Mouse (Mus musculus): ENCODE measurements at regions not wholly inside any gene's neighbourhood (a gene's known extent, or its start where the extent isn't known, plus 50 kb on each side); places are given as distances from the start of the nearest gene placed in this dataset.

DNA sequence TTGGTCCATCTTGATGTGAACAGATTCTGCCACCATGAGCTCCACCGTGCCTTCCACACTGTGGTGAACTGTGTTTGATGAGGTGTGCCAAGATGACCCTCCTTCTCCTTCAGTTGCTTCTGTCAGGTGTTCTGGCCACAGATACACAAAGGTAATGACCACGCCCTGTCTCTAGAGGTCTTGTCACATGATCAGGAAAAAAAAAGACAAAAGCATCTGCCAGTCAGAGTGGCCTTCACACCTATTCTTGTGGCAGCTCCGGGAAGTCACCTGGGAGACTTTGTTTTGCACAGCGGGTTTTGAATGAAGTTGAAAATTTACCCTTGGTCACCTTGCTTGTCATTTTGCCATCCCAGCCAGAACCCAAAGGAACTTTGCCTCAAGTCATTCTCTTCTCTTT, 242.5 kb upstream of the 4931429L15Rik start:
- H3K27me3 ChIP-seq (ENCODE audit: control insufficient read depth, insufficient read depth, low read length): no peaks in the 10 kb centered on the region
- 79% methylated on average over 4 of the region's 4 CpGs for WGBS
- H3K36me3 ChIP-seq (ENCODE audit: control insufficient read depth, insufficient read depth, low read length): no peaks in the 10 kb centered on the region
- H3K4me3 ChIP-seq (ENCODE audit: low read depth, low read length): no peak overlapping the region
- no peaks in the 10 kb centered on the region for H3K4me1 ChIP-seq (ENCODE audit: control insufficient read depth, insufficient read depth, insufficient read length, low read length)
- no peak overlapping the region for H3K27ac ChIP-seq (ENCODE audit: insufficient read depth, low read depth, low read length)
- TF ChIP-seq POLR2A (IDR thresholded peaks at IDR 0.05; ENCODE audit: low read depth, low read length) (no peak), CTCF (IDR thresholded peaks at IDR 0.05; ENCODE audit: extremely low read depth, insufficient read length, insufficient replicate concordance, low read depth, low read length) (no peak)

DNA sequence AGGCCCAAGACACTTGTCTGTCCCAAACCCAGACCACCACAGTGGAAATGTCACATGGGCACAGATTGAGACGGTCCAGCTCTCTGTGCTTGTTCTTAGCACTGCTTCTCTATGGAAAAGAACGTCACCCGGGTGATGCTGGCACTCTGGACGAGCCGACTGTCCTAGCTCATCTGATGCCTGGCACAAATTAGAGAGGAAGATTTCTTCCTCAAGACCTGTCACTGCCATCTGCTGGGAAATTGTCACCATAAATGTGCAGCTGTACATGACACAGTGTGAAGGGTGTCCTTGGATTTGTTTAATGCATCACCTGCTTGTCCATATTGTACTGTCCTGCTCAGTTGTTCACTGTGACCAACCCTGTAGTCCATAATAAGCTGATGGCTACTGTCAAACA, 238.7 kb upstream of the 4931429L15Rik start:
- 90% methylated on average over 5 of the region's 5 CpGs for WGBS
- Histone ChIP-seq H3K4me3 (ENCODE audit: low read depth, low read length) (no peak overlapping the region), H3K4me1 (ENCODE audit: control insufficient read depth, insufficient read depth, insufficient read length, low read length) (no peaks in the 10 kb centered on the region), H3K27me3 (ENCODE audit: control insufficient read depth, insufficient read depth, low read length) (no peaks in the 10 kb centered on the region), H3K36me3 (ENCODE audit: control insufficient read depth, insufficient read depth, low read length) (no peaks in the 10 kb centered on the region), H3K27ac (ENCODE audit: insufficient read depth, low read depth, low read length) (no peak overlapping the region)
- no peak for TF ChIP-seq CTCF (IDR thresholded peaks at IDR 0.05; ENCODE audit: extremely low read depth, insufficient read length, insufficient replicate concordance, low read depth, low read length)
- no peak for TF ChIP-seq POLR2A (IDR thresholded peaks at IDR 0.05; ENCODE audit: low read depth, low read length)

GRCm38 (mm10) chr9:46557781-46558180, 238.0 kb upstream of the 4931429L15Rik start:
- TF ChIP-seq POLR2A (IDR thresholded peaks at IDR 0.05; ENCODE audit: low read depth, low read length) (no peak), CTCF (IDR thresholded peaks at IDR 0.05; ENCODE audit: extremely low read depth, insufficient read length, insufficient replicate concordance, low read depth, low read length) (no peak)
- Histone ChIP-seq H3K4me3 (ENCODE audit: low read depth, low read length) (no peak overlapping the region), H3K27ac (ENCODE audit: insufficient read depth, low read depth, low read length) (no peak overlapping the region), H3K27me3 (ENCODE audit: control insufficient read depth, insufficient read depth, low read length) (no peaks in the 10 kb centered on the region), H3K4me1 (ENCODE audit: control insufficient read depth, insufficient read depth, insufficient read length, low read length) (no peaks in the 10 kb centered on the region), H3K36me3 (ENCODE audit: control insufficient read depth, insufficient read depth, low read length) (no peaks in the 10 kb centered on the region)
- 44% methylated on average over 5 of the region's 5 CpGs for WGBS

DNA sequence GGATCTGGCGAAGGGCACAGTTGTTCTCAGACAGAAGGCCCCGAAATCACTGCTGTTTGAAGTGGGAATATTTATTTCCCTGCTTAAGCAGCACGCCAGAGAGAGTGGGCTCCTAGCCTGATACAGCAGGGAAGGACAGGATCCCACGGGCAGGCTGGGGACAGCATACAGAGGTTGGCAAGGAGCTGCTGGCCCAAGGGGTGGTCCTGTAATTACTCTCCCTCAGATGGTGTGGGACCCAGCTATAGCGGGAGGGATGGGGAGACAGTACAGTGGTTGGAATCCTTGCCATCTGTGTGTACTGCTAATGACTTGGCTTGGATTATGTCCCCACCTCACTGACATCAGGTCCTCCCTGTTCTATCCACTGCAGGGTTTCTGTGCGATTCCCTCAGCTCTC, 235.4 kb upstream of the 4931429L15Rik start:
- H3K36me3 ChIP-seq (ENCODE audit: control insufficient read depth, insufficient read depth, low read length): no peaks in the 10 kb centered on the region
- 71% methylated on average over 6 of the region's 6 CpGs for WGBS

GRCm38 (mm10) chr9:46554586-46555152, 234.9 kb upstream of the 4931429L15Rik start:
- no peaks in the 10 kb centered on the region for H3K27me3 ChIP-seq (ENCODE audit: control insufficient read depth, insufficient read depth, low read length)
- 87% methylated on average over 6 of the region's 6 CpGs for WGBS
- no peak overlapping the region for H3K27ac ChIP-seq (ENCODE audit: insufficient read depth, low read depth, low read length)
- no peaks in the 10 kb centered on the region for H3K36me3 ChIP-seq (ENCODE audit: control insufficient read depth, insufficient read depth, low read length)
- TF ChIP-seq CTCF (IDR thresholded peaks at IDR 0.05; ENCODE audit: extremely low read depth, insufficient read length, insufficient replicate concordance, low read depth, low read length): no peak
- TF ChIP-seq POLR2A (IDR thresholded peaks at IDR 0.05; ENCODE audit: low read depth, low read length): no peak
- H3K4me3 ChIP-seq (ENCODE audit: low read depth, low read length): no peak overlapping the region
- H3K4me1 ChIP-seq (ENCODE audit: control insufficient read depth, insufficient read depth, insufficient read length, low read length): no peaks in the 10 kb centered on the region

More for the DNA sequence above, 235.4 kb upstream of the 4931429L15Rik start:
- Histone ChIP-seq H3K4me1 (ENCODE audit: control insufficient read depth, insufficient read depth, insufficient read length, low read length) (no peaks in the 10 kb centered on the region), H3K27me3 (ENCODE audit: control insufficient read depth, insufficient read depth, low read length) (no peaks in the 10 kb centered on the region), H3K27ac (ENCODE audit: insufficient read depth, low read depth, low read length) (no peak overlapping the region), H3K4me3 (ENCODE audit: low read depth, low read length) (no peak overlapping the region)
- no peak for TF ChIP-seq POLR2A (IDR thresholded peaks at IDR 0.05; ENCODE audit: low read depth, low read length)
- TF ChIP-seq CTCF (IDR thresholded peaks at IDR 0.05; ENCODE audit: extremely low read depth, insufficient read length, insufficient replicate concordance, low read depth, low read length): no peak

DNA sequence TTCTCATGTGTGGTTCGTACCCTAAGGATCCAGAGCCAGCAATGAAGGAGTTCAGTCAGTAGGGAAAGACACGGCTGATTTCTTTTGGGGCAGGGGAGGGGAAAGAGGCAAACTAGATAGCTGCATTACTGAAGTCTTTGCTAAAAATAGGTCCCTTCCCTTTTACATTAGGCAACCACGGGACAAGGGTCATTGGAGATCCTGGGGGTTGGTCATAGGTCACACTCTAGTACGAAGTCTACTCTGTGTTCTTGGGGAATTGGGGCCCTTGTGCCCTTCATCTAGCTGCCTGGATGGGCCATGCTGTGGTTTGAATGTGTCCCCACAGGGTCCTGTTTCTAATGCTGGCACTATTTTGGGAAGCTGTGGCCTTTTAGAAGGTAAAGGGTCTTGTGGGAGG, 229.6 kb upstream of the 4931429L15Rik start:
- Histone ChIP-seq H3K36me3 (ENCODE audit: control insufficient read depth, insufficient read depth, low read length) (no peaks in the 10 kb centered on the region), H3K4me3 (ENCODE audit: low read depth, low read length) (no peak overlapping the region), H3K27me3 (ENCODE audit: control insufficient read depth, insufficient read depth, low read length) (no peaks in the 10 kb centered on the region), H3K27ac (ENCODE audit: insufficient read depth, low read depth, low read length) (no peak overlapping the region), H3K4me1 (ENCODE audit: control insufficient read depth, insufficient read depth, insufficient read length, low read length) (no peaks in the 10 kb centered on the region)
- TF ChIP-seq CTCF (IDR thresholded peaks at IDR 0.05; ENCODE audit: extremely low read depth, insufficient read length, insufficient replicate concordance, low read depth, low read length) (no peak), POLR2A (IDR thresholded peaks at IDR 0.05; ENCODE audit: low read depth, low read length) (no peak)
- 71% methylated on average over 4 of the region's 4 CpGs for WGBS

DNA sequence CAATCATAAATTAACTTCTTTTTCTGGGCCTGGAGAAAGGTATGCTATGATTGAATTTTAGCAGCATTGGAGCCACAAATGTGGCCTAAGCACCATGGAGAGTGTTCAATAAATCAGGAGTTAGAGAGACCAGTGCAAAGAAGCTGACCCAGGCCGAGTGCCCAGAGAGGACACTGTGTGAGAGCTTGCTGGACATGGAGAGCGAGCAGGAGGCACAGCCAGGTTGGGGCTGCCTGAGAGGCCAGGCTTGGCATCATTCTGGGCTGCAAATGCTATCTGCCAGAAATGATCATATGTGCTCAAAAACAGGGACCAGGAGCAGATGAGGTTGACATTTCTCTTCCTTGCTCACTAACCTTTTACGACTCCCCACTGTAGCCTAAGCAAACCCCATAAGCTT, 224.5 kb upstream of the 4931429L15Rik start:
- TF ChIP-seq CTCF (IDR thresholded peaks at IDR 0.05; ENCODE audit: extremely low read depth, insufficient read length, insufficient replicate concordance, low read depth, low read length) (no peak), POLR2A (IDR thresholded peaks at IDR 0.05; ENCODE audit: low read depth, low read length) (no peak)
- H3K27me3 ChIP-seq (ENCODE audit: control insufficient read depth, insufficient read depth, low read length): no peaks in the 10 kb centered on the region
- WGBS: 86% methylated on average over 3 of the region's 3 CpGs
- H3K27ac ChIP-seq (ENCODE audit: insufficient read depth, low read depth, low read length): no peak overlapping the region
- H3K4me1 ChIP-seq (ENCODE audit: control insufficient read depth, insufficient read depth, insufficient read length, low read length): no peaks in the 10 kb centered on the region
- H3K4me3 ChIP-seq (ENCODE audit: low read depth, low read length): no peak overlapping the region
- no peaks in the 10 kb centered on the region for H3K36me3 ChIP-seq (ENCODE audit: control insufficient read depth, insufficient read depth, low read length)

All from small intestine, adult 2 months (tissue).